Mouse (Mus musculus): ENCODE data around the gene Fitm1. TPM values are rescaled to one million over a fixed set of nuclear protein-coding genes. Genes with fewer than 3 reads are reported as not detected.

Gene Fitm1
- polyA plus RNA-seq, 1 experiment from 2014 or later: 79.4 TPM

DNA sequence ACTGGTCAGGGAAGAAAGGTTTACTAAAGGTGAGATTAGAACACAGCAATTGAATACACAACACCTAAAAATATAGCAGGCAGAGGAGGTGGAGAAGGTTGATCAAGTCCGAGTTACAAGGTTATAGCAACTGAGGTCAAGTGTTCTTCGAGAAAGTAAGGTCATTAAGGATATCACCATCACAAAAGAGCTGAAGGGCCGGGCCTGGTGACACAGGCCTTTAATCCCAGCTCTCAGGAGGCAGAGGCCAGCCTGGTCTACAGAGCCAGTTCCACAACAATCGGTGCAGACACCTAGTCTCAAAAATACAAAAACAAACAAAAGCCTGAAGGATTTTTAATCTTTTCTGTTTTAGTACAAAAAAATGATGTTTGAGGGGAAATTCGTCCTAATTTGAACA, 24.1 kb upstream of the Fitm1 start:
- no peak for ATAC-seq (replicated peaks; ENCODE audit: extremely low read depth, insufficient read depth, low FRiP score)
- no peaks in the 10 kb centered on the region for H3K27me3 ChIP-seq (ENCODE audit: control insufficient read depth, insufficient read depth, low read length)
- no peaks in the 10 kb centered on the region for H3K4me1 ChIP-seq (ENCODE audit: control insufficient read depth, insufficient read depth, low read length)
- no peak overlapping the region for H3K4me2 ChIP-seq (ENCODE audit: low read depth, low read length)
- H3K4me3 ChIP-seq (ENCODE audit: low read length): no peak overlapping the region
- H3K9ac ChIP-seq (ENCODE audit: low read length): no peak overlapping the region
- H3K9me3 ChIP-seq (replicated peaks; ENCODE audit: control insufficient read depth, low read length): no peaks in the 10 kb centered on the region
- no peak overlapping the region for H3K27ac ChIP-seq (ENCODE audit: low read length)
- 68% methylated on average over 5 of the region's 5 CpGs for WGBS
- peaks cover 17% of the 10 kb centered on the region for H3K36me3 ChIP-seq (ENCODE audit: control insufficient read depth, insufficient read depth)

DNA sequence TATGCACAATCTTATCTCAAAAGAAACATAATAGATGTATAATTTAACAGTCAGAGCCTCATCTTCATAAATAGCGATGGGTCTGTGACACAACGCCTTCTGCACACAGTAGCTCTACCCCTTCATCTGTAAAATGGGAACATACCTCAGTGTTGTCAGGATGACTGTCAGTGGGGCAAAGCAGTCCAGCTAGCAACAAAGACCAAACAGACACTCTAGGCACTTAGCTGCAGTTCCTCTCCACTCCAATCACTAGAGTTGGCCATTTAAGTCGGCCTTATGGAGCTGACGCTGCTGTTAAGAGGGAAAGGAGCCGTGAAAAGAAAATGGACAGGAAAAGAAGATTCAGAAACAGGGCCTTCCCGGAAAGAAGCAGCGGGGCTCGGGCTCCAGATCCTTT, 23.6 kb upstream of the Fitm1 start:
- no peak overlapping the region for H3K9ac ChIP-seq (ENCODE audit: low read length)
- peaks cover 2% of the 10 kb centered on the region; the same call in 1 of the 2 replicates for H3K4me1 ChIP-seq (ENCODE audit: control insufficient read depth, insufficient read depth, low read length)
- no peak overlapping the region for H3K4me3 ChIP-seq (ENCODE audit: low read length)
- H3K36me3 ChIP-seq (ENCODE audit: control insufficient read depth, insufficient read depth): peaks cover 13% of the 10 kb centered on the region
- H3K4me2 ChIP-seq (ENCODE audit: low read depth, low read length): no peak overlapping the region
- no peak for ATAC-seq (replicated peaks; ENCODE audit: extremely low read depth, insufficient read depth, low FRiP score)
- no peaks in the 10 kb centered on the region for H3K27me3 ChIP-seq (ENCODE audit: control insufficient read depth, insufficient read depth, low read length)
- WGBS: 90% methylated on average over 8 of the region's 8 CpGs
- no peaks in the 10 kb centered on the region for H3K9me3 ChIP-seq (replicated peaks; ENCODE audit: control insufficient read depth, low read length)
- no peak overlapping the region for H3K27ac ChIP-seq (ENCODE audit: low read length)

DNA sequence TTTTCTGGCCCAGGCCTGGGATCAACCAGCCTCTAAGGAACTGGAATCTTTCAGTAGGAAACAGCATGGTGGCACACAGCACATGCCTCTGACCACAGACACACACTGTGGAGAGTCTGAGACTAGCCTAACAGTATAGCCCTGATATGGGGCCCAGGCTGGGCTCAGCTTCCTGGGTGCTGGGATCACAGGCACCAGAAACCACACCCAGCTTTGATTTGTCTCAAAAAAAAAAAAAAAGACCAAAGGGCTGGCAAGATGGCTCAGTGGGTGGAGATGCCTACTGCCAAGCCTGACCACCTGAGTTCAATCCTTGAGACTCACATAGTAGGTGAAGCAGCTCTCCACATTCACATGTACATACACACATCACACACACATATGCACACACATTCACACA, 20.8 kb upstream of the Fitm1 start:
- H3K36me3 ChIP-seq (ENCODE audit: control insufficient read depth, insufficient read depth): no peaks in the 10 kb centered on the region
- no peak overlapping the region for H3K27ac ChIP-seq (ENCODE audit: low read length)
- peaks cover 4% of the 10 kb centered on the region; the same call in 1 of the 2 replicates for H3K4me1 ChIP-seq (ENCODE audit: control insufficient read depth, insufficient read depth, low read length)
- H3K9me3 ChIP-seq (replicated peaks; ENCODE audit: control insufficient read depth, low read length): no peaks in the 10 kb centered on the region
- H3K4me3 ChIP-seq (ENCODE audit: low read length): no peak overlapping the region
- no peak overlapping the region for H3K4me2 ChIP-seq (ENCODE audit: low read depth, low read length)
- H3K9ac ChIP-seq (ENCODE audit: low read length): no peak overlapping the region
- ATAC-seq (replicated peaks; ENCODE audit: extremely low read depth, insufficient read depth, low FRiP score): no peak
- no peaks in the 10 kb centered on the region for H3K27me3 ChIP-seq (ENCODE audit: control insufficient read depth, insufficient read depth, low read length)

DNA sequence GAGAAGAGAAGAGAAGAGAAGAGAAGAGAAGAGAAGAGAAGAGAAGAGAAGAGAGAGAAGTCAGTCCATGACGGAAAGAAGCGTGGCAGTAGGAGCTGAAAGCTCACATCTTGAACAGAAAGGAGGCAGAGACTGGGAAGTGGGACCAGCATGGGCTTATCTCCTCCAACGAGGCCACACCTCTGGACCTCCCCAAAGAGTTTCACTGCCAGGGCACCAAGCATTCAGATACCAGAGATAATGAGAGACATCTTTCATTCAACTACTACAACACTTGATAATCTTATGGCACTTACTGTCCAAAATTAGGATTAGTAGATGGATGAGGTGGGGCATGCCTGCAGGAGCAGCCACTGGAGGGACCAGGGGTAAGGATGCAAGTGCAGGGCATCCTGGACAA, 19.6 kb upstream of the Fitm1 start:
- no peaks in the 10 kb centered on the region for H3K9me3 ChIP-seq (replicated peaks; ENCODE audit: control insufficient read depth, low read length)
- 65% methylated on average over 3 of the region's 3 CpGs for WGBS
- H3K36me3 ChIP-seq (ENCODE audit: control insufficient read depth, insufficient read depth): no peaks in the 10 kb centered on the region
- H3K27me3 ChIP-seq (ENCODE audit: control insufficient read depth, insufficient read depth, low read length): no peaks in the 10 kb centered on the region
- no peak overlapping the region for H3K4me3 ChIP-seq (ENCODE audit: low read length)
- H3K9ac ChIP-seq (ENCODE audit: low read length): no peak overlapping the region
- no peak overlapping the region for H3K27ac ChIP-seq (ENCODE audit: low read length)
- no peak overlapping the region for H3K4me2 ChIP-seq (ENCODE audit: low read depth, low read length)
- no peak for ATAC-seq (replicated peaks; ENCODE audit: extremely low read depth, insufficient read depth, low FRiP score)
- peaks cover 4% of the 10 kb centered on the region; the same call in 1 of the 2 replicates for H3K4me1 ChIP-seq (ENCODE audit: control insufficient read depth, insufficient read depth, low read length)

DNA sequence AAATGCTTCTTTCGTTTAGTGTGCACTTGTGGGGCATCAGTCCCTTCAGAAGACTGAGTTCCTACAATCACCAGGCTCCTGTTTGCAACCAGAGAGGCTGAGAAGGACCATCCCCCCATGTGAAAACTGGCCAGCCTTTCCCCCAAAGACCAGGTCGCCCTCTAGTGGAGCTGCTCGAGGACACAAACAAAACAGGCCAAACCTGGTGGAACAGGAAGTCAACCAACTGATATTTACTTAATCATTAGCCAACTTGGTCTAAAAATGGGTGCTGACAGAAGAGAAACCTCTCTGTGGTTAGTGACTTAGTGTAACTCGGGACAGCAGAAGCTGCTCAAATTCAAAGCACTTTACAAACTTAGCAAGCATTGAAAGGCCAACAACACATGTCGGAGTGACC, 18.4 kb upstream of the Fitm1 start:
- no peak overlapping the region for H3K9ac ChIP-seq (ENCODE audit: low read length)
- no peaks in the 10 kb centered on the region for H3K36me3 ChIP-seq (ENCODE audit: control insufficient read depth, insufficient read depth)
- H3K9me3 ChIP-seq (replicated peaks; ENCODE audit: control insufficient read depth, low read length): no peaks in the 10 kb centered on the region
- no peak overlapping the region for H3K4me3 ChIP-seq (ENCODE audit: low read length)
- no peak for ATAC-seq (replicated peaks; ENCODE audit: extremely low read depth, insufficient read depth, low FRiP score)
- H3K4me2 ChIP-seq (ENCODE audit: low read depth, low read length): no peak overlapping the region
- 22% methylated on average over 5 of the region's 5 CpGs for WGBS
- no peaks in the 10 kb centered on the region for H3K27me3 ChIP-seq (ENCODE audit: control insufficient read depth, insufficient read depth, low read length)
- peaks cover 12% of the 10 kb centered on the region for H3K4me1 ChIP-seq (ENCODE audit: control insufficient read depth, insufficient read depth, low read length)
- no peak overlapping the region for H3K27ac ChIP-seq (ENCODE audit: low read length)

DNA sequence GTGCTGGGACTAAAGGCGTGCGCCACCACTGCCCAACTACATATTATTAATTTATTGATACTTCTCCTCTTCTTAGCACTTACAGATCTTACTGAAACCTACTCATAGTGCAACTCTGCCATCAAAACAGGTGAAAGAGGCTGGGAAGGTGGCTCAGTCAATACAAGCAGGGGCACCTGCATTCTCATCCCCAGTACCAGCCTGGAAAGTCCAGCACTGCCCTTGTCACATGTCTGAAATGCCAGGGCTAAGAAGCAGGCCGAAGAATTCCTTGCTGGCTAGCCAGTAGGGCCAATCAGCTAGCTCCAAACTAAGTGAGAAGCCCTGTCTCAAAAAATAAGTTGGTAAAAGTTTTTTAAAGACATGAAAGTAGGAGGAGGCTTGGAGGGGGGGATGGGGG, 17.8 kb upstream of the Fitm1 start:
- Histone ChIP-seq H3K4me2 (ENCODE audit: low read depth, low read length) (no peak overlapping the region), H3K27me3 (ENCODE audit: control insufficient read depth, insufficient read depth, low read length) (no peaks in the 10 kb centered on the region), H3K27ac (ENCODE audit: low read length) (no peak overlapping the region), H3K4me3 (ENCODE audit: low read length) (no peak overlapping the region), H3K9me3 (replicated peaks; ENCODE audit: control insufficient read depth, low read length) (no peaks in the 10 kb centered on the region), H3K9ac (ENCODE audit: low read length) (no peak overlapping the region), H3K36me3 (ENCODE audit: control insufficient read depth, insufficient read depth) (no peaks in the 10 kb centered on the region), H3K4me1 (ENCODE audit: control insufficient read depth, insufficient read depth, low read length) (peaks cover 12% of the 10 kb centered on the region)
- 80% methylated on average over 3 of the region's 3 CpGs for whole genome bisulfite sequencing
- ATAC-seq (replicated peaks; ENCODE audit: extremely low read depth, insufficient read depth, low FRiP score): no peak

DNA sequence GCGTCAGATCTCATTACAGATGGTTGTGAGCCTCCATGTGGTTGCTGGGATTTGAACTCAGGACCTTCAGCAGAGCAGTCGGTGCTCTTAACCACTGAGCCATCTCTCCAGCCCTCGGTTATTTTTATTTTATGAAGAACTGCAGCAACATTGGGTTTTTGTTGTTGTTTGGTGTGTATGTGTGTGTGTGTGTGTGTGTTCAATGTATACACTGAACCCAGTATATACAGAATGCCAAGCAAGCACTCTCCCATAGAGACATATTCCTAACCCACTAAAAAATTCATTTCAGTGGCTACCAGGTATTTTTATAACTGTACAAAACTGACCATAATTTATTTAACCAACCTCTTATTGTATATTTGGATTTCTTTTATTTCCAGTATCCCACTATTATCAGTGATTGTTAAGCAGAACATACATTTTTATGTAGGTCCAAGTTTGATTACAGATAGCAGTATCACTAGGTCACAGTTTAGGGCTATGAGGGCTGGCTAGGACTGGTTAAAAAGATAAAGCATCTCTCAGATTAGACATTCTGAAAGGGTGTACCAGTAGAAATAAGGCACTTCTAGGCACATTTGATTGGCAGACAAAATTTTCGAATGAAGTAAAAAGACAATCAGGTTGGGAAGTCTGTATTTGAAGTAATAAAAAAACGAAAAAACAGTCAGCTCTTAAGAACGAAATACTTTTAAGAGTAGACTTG, 16.5 kb upstream of the Fitm1 start:
- peaks cover 7% of the 10 kb centered on the region for H3K36me3 ChIP-seq (ENCODE audit: control insufficient read depth, insufficient read depth)
- H3K4me1 ChIP-seq (ENCODE audit: control insufficient read depth, insufficient read depth, low read length): peaks cover 12% of the 10 kb centered on the region
- H3K4me2 ChIP-seq (ENCODE audit: low read depth, low read length): peak overlapping the region; percentile 85
- peak overlapping the region; percentile 86 for H3K9ac ChIP-seq (ENCODE audit: low read length)
- ATAC-seq (replicated peaks; ENCODE audit: extremely low read depth, insufficient read depth, low FRiP score): no peak
- H3K9me3 ChIP-seq (replicated peaks; ENCODE audit: control insufficient read depth, low read length): no peaks in the 10 kb centered on the region
- H3K4me3 ChIP-seq (ENCODE audit: low read length): no peak overlapping the region; the same call in 1 of the 2 replicates
- H3K27ac ChIP-seq (ENCODE audit: low read length): peak overlapping the region; percentile 49; the same call in 1 of the 2 replicates
- no peaks in the 10 kb centered on the region for H3K27me3 ChIP-seq (ENCODE audit: control insufficient read depth, insufficient read depth, low read length)
- 58% methylated on average over 6 of the region's 6 CpGs for WGBS

DNA sequence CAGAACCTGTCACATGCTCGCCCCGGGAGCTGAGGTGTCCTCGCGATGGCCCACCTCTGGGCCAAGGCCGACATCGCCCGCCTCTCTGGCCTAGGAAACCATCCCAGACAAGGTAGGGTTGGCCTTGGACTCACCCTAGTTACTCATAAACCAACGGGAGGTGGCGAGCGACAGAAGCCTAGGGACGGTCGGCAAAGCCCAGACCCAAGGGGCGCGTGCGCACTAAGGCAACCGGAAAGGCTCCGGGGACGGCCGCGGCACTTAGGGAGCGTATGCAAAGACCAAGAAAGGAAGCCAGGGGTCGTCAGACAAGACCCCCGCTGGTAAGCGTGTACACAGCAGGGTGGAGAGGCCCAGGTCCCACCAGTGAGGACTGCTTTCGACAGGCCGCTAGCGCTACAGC, 15.6 kb upstream of the Fitm1 start, which contains the start of gene Dcaf11:
TSS of gene Dcaf11 (plus strand) at position 208 of the 403 bp plus-strand sequence.
- Histone ChIP-seq H3K27me3 (ENCODE audit: control insufficient read depth, insufficient read depth, low read length) (no peaks in the 10 kb centered on the region), H3K36me3 (ENCODE audit: control insufficient read depth, insufficient read depth) (peaks cover 15% of the 10 kb centered on the region), H3K9me3 (replicated peaks; ENCODE audit: control insufficient read depth, low read length) (no peaks in the 10 kb centered on the region), H3K27ac (ENCODE audit: low read length) (peak within 1 kb of the TSS; percentile 100), H3K4me1 (ENCODE audit: control insufficient read depth, insufficient read depth, low read length) (peaks cover 12% of the 10 kb centered on the region), H3K4me3 (ENCODE audit: low read length) (peak within 1 kb of the TSS; percentile 86), H3K4me2 (ENCODE audit: low read depth, low read length) (peak within 1 kb of the TSS; percentile 85), H3K9ac (ENCODE audit: low read length) (peak within 1 kb of the TSS; percentile 86)
- under 1% methylated on average over 27 of the region's 27 CpGs for WGBS
- ATAC-seq (replicated peaks; ENCODE audit: extremely low read depth, insufficient read depth, low FRiP score): peak; percentile 82

DNA sequence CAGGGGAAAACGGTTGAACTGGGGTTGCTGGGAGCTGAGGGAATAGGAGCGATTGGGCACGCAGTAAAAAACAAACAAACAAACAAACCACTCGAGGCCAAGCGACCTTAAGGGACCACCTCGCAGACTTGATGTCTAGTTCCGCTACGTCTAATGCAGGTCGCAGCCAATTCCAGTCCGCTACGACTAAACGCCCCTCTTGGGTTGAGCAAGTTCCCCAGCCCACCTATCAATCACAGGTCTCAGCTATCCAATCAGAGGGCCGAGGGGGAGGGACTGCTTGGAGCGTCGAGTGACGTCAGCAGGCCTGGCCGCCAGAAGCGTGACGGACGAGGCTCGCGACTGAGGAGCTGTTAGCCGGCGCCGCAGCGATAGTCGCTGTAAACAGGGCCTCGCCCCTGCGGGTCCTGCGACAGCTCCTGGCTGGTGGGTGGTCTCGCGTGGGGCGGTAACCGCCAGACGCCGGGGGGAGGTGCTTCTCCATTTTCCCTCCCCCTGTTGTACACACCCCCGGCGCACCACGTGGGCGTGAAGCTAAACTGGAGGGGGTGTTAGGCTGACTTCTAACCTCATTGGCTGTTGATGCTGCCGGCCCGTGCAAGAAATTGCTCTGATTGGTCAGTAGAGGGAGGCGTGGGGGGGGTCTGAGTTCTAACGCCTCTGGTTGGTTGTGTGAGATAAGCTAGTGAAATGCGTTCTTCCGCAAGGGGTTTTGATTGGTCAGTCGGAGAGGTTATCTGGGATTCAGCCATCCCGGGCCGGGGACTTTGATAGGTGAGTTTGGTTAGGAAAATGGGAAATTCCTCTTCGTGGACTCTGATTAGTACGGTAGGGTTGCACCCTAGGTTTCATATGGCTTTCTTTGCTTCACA, 15.0 kb upstream of the Fitm1 start, which contains the start of gene A730061H03Rik:
TSS of gene A730061H03Rik (minus strand) at position 205 of the 872 bp plus-strand sequence.
- Histone ChIP-seq H3K4me1 (ENCODE audit: control insufficient read depth, insufficient read depth, low read length) (peaks cover 12% of the 10 kb centered on the region), H3K9ac (ENCODE audit: low read length) (peak within 1 kb of the TSS; percentile 86), H3K4me3 (ENCODE audit: low read length) (peak within 1 kb of the TSS; percentile 86), H3K27ac (ENCODE audit: low read length) (peak within 1 kb of the TSS; percentile 100), H3K4me2 (ENCODE audit: low read depth, low read length) (peak within 1 kb of the TSS; percentile 85), H3K36me3 (ENCODE audit: control insufficient read depth, insufficient read depth) (peaks cover 22% of the 10 kb centered on the region), H3K9me3 (replicated peaks; ENCODE audit: control insufficient read depth, low read length) (no peaks in the 10 kb centered on the region), H3K27me3 (ENCODE audit: control insufficient read depth, insufficient read depth, low read length) (no peaks in the 10 kb centered on the region)
- peak; percentile 94 for ATAC-seq (replicated peaks; ENCODE audit: extremely low read depth, insufficient read depth, low FRiP score)
- under 1% methylated on average over 51 of the region's 51 CpGs for WGBS
